Mouse (Mus musculus) thymus, postnatal 4 days (tissue): ENCODE results near the gene BC030499.
A peak's percentile ranks its signal among the peaks of the same experiment; 100 is the strongest.

Source experiments
- DNase-seq: peaks from one replicate; pipeline ENCODE4 v3.0.0; 2021

BC030499 gene

DNA sequence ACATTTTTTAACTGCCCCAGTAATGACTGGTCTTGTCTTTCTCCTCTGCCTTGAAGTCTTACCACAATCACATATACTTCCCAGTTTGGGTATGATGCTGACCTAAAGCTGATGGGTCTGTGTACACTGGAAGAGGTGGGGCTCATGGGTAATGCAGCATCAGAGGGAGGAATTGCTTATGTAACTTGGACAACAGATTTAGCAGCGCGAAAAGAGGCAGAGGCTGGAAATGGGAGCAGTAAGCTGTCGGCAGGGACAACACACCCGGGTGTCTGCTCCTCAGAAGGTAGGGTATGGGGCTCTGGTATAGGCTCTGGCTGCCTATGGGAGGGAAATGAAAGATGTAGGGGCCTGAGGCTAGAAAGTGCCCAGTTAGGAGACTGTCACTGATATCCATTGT, at the start of gene BC030499:
TSS of gene BC030499 (plus strand) at position 188 of the 400 bp plus-strand sequence.
- no peak for DNase-seq

DNA sequence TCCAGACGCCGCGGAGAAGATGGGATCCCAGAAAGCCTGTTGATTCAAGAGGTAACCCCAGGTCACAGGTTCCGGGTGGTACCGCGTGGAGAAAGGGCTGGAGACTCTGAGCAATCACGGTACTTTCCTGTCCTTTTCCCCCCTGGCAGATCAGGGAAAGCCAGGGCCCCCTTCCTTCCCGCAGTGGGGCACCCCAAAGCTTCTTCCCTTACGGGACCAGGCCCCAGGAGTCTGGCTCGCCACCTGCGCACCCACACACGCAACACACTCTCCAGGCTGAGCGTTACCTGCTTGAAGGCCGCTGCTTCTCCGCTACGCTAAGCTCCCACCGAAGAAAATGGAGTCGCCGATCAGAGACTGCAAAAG, 45.4 kb upstream of the BC030499 start:
- DNase-seq: no peak

DNA sequence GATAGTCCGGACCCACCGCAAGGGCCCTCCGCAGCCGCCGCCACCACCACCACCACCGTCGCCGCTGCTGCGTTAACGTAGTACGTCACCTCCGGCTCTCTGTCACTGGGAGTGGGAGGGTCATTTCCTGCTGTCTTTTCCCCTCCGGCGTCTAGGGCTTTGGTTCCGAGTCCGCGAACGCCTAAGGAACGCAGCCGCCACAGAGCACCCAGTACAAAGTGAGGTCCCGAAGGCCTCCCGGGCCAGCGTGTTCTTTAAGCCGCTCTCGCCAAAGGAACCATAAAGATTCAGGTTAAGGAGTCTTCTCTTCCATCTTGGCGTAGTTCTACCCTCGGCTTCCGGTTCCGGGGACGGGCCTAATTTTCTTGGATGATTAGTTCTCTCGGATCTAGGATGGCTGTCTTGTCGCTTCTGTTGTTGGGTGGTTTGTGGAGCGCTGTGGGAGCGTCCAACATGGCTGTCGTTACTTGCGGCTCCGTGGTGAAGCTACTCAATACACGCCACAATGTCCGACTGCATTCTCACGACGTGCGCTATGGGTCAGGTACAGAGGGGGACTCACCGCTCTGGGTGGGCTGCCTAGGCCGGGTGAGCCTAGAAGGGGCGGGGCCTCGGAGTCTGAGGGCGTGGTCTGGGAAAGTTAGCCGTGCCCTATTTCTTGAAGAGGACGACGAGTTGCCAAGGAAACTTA, 44.9 kb upstream of the BC030499 start, which contains the start of the genes Sdf2 and Supt6:
TSS of gene Sdf2 (plus strand) at position 120 of the 691 bp plus-strand sequence.
TSS of gene Supt6 (minus strand) at position 361 of the 691 bp plus-strand sequence.
- peak; percentile 93 for DNase-seq

DNA sequence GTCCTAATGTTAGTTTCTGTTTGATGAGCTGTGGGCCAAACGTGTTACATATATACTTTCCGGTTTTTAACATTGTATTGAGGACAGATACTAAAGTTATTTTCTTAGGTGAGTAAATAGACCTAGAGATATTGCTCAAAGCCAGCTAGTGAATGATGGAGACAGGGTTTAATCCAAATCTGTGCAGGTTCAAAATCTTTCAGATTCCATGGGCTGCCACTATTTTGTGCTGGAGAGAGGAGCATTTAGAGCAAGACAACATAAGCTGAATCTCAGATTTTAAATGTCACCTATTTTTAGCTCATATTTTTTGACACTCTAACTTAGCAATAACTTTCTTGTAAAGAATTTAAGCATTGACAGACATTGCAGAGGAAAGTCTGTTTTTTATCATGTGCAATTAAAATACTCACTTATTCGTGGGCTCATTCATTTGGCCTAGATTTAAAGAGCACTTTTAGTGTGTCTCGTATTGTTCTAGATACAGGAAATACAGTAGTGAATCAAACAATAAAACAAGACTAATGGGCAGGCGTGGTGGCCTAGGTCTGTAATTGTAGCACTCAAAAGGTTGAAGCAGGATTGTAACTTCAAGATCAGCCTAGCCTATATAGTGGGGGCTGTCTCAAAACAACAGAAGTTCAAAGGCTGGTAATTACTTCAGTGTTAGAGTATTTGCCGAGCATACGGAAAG, 44.2 kb upstream of the BC030499 start:
- DNase-seq: no peak

DNA sequence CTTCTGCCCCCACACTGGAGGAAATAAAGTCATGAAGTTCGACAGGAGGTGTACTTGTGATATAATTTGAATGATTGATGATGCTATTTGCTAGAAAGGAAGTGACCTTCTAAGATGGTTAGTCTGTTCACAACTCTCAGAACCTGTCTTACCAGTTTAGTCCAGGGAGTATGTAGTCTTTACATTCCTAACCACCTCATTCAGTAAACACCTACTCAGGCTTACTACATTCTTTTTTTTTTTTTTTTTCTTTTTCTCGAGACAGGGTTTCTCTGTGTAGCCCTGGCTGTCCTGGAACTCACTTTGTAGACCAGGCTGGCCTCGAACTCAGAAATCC, 43.7 kb upstream of the BC030499 start:
- no peak for DNase-seq

DNA sequence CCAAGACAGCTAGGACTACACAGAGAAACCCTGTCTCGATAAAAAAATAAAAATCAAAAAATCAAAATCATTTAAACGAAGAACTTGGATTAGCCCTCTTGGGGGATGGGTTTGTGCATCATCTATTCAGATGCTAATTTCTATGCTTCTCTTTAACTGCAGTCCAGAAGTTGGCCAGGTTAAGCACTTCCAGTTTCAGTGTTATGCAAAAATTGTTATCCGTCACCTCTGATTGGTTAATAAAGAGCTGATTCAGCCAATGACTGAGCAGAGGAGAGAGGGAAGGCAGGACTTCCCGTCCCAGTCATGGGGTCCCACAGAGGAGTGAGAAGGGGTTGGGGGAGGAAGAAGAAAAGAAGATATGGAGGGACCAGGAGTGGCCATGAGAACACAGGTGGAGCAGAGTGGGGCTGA, 42.9 kb upstream of the BC030499 start:
- no peak for DNase-seq

DNA sequence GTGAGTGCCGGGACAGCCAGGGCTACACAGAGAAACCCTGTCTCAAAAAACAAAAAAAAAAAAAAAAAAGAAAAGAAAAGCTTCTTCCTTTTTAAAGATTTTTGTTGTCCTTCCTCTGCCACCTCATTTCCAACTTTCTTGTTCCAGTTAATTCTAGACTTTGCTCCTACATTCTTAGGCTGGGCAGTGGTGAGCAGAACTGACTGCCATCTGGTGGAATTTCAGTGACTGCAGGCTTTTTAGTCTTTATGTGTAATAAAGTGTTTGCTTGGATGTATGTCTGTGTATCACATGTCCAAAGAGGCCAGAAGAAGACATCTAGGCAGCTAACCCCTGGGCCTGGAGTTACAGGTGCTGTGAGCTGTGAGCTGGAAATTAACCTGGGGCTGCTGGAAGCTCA, 34.0 kb upstream of the BC030499 start:
- DNase-seq: no peak

DNA sequence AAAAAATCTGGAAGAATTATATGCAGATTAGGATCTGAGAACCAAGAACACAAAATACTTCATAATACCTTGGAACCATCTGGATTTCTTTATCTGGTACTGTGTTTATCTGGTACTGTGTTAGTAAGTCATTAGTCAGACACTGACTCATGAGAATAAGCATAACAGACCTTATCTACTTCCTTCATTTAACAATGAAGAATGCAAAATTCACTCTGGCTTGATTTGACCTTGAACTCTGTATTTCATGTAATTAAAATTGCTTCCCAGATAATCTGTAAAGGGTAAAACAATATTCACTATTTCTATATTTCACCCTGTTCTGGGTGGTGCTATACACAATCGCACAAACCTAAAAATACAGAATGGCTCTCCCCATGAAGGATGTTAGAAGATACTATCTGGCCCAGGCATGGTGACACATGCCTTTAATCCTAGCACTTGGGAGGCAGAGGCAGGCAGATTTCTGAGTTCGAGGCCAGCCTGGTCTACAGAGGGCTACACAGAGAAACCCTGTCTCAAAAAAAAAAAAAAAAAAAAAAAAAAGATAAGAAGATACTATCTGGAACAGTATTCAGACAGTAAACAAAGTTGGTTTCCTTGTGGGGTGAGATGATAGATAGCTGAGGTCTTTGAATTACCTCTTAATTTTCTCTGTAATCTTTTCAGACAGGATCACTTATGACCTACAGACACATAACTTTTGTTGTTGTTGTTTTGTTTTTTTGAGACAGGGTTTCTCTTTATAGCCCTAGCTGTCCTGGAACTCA, 30.0 kb upstream of the BC030499 start:
- DNase-seq: no peak

DNA sequence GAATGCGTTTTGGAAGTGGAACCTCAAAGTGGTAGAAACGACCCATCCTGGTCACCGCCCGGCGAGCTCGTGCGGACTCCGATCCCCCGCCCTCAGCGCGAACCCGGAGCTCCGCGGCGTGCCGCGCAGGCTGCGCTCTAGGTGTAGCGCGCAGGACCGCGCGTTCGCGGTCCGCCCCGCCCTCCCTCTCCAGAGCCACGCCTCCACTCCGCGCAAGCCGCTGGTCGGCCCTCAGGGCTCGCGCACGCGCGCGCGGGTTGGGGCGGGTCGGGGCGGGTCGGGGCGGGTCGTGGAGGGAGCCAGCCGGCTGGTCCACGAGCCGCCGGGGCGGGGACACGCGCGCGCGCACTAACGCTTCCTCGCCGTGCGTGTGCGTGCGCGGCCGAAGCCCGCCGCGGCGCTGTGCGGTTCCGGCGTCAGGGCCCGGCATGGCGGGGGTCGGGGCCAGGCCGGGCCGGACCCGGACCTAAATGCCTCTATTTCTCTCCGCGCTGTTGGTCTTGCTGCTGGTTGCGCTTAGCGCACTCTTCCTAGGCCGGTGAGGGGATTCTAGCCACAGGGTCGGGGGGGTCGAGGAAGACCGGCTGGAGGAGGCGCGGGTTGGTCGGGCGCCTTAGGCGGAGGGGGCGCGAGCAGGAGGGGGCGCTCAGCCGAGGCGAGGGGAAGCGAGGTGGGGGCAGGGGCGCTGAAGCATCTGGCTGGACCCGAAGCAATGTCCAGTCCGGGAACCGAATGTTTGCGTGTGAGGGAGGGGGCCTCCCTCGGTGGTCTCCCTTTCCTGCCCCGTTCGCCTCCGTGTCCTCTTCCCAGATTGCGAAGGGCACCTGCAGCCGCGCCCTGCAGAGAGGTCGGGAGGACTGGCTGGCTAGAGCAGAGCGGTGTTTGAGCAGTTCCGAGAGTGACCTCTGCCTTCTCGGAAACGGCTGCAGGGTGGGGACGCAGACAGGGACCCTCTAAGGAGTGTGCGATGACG, 29.0 kb upstream of the BC030499 start, which contains the start of gene 2610507B11Rik:
TSS of gene 2610507B11Rik (plus strand) at position 373 of the 973 bp plus-strand sequence.
- DNase-seq: peak; percentile 98

DNA sequence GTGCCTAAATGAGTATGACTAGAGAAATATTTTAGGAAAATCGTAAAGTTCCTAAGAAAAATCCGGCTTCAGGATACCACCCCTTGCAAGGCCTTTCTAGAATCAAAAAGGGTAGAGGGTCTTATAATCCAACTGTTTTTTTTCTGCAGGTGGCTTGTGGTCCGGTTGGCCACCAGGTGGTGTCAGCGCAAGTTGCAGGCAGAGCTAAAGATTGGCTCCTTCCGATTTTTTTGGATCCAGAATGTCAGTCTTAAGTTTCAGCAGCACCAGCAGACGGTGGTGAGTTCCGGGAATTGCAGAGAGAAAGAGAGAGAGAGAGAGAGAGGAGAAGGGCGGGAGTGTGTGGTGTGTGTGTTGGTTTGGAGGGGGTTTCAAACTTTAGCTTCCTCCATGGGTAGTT, 28.1 kb upstream of the BC030499 start:
- DNase-seq: peak; percentile 83

DNA sequence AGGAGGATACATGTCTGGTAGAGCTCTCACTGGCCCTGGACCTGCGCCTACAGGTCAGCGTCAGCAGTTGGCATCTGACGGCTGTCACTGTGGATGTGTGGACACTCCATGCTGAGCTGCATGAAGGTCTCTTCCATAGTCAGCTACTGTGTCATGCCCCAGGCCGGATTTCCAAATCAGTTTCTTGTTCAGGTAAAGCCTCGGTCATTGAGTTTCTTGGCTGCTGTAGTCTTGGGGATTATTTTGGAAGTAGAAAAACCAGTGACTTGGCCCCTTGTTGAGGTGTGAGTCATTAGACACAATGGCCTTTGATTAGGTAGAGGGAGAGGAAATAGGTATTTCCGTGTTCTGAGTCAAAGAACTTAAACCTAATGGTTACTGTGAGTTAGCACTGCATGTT, 25.1 kb upstream of the BC030499 start:
- DNase-seq: no peak

DNA sequence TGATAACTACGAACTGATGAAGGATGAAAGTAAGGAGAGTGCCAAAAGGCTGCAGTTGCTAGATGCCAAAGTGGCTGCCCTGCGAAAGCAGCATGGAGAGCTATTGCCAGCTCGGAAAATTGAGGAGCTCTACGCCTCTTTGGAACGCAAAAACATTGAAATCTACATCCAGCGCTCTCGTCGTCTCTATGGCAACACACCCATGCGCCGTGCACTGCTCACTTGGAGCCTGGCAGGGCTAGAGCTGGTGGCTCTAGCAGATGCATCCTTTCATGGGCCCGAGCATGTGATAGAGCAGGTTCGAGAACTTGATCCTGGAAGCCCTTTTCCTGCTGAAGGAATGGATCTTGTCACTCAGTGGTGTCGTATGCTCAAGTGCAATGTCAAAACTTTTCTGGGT, 18.7 kb upstream of the BC030499 start:
- no peak for DNase-seq

DNA sequence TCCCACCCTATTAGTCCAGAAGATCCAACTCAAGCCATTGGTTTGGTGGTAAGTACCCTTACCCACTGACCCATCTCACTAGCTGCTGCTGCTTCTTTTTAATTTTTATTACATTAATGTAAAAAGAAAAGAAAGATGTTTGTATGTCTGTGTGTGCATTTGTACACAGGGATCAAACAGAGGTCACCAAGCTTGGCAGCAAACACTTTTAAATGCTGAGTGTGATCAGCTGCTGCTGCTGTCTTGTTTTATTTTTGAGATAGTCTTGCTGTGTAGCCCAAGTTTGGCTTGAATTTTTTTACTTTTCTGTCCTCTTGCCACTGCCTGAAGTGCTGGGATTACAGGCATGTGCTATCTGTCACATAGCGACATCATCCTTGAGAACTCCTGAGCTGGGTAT, 15.0 kb upstream of the BC030499 start:
- DNase-seq: no peak

DNA sequence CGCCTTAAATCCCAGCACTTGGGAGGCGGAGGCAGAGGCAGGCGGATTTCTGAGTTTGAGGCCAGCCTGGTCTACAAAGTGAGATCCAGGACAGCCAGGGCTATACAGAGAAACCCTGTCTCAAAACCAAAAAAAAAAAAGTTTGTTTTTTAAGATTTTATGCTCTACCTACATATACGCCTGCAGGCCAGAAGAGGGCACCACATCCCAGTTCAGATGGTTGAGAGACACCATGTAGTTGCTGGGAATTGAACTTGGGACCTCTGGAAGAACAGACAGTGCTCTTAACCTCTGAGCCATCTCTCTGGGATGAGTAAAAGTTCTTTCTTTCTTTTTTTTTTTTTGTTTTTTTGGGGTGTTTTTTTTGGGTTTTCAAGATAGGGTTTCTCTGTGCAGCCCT, 14.5 kb upstream of the BC030499 start:
- DNase-seq: peak; percentile 59

DNA sequence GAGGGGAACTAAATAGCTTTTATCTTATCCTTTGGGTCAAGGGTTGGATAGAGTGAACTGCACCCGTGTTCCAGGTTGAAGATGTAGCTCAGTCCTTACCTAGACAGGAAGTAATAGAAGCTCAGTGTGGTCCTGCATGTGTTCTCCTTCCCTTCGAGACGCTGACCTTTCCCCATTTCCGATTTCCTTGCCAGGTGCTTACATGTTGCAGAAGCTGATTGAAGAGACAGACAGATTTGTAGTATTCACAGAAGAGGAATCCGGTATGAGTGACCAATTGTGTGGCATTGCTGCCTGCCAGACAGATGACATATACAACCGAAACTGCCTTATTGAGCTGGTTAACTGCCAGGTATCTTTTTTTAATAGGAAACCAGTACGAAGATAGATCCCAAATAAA, 11.8 kb upstream of the BC030499 start:
- no peak for DNase-seq

DNA sequence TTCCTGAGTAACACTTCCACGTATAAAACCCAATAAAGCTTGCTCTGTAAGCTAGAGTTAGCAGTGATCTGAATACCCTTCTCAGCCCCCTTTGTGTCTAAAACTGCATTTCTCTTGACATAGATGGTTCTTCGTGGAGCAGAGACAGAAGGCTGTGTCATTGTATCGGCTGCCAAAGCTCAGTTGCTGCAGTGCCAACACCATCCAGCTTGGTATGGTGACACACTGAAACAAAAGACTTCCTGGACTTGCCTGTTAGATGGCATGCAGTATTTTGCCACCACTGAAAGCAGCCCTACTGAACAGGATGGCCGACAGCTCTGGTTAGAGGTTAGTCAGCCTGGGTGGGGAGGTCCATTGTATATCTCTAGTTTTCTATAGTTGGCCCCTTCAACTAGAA, 11.1 kb upstream of the BC030499 start:
- DNase-seq: no peak

DNA sequence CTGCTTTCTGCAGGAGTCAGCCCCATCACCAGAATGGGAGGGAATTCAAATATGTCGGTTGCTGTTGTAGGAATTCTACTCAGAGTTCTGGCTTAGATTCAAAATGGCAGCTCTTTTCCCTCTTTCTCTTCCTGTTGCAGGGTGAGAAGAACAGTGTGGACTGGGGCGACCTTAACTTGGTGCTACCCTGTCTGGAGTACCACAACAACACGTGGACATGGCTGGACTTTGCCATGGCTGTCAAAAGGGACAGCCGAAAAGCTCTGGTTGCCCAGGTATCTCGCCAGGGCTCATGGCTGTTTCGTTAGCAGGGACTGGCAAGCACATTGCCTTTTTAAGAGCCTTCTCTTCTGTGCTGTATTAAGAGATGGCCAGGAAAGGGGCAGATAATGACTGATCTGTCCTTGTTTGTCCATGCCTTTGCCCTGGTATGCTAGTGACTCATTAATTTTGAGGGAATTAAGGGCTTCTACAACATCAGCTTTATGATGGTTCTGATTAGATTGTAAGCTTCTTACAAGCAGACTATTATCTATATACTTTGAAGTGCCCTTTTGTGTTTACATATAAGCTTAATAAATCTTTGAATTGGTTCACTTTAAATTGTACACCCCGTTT, 1.4 kb upstream of the BC030499 start:
- DNase-seq: no peak

DNA sequence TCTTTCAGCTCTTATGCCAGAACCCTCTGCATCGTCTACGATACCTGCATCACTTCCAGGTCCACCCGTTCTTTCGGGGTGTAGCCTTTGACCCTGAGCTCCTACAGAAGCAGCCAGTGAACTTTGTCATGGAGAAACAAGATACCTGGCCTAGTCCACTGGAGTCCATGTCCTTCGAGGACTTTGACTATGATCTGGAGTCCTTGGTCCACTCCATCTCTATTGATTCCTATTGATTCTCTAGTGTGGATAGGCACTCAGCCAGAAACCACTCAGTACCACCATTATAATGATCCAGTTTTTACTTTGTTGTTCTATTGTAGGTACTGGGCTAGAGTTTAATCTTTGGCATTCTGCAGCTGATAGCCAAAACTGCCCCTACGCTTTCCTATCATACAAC, 3.9 kb downstream of the BC030499 start:
- DNase-seq: no peak

DNA sequence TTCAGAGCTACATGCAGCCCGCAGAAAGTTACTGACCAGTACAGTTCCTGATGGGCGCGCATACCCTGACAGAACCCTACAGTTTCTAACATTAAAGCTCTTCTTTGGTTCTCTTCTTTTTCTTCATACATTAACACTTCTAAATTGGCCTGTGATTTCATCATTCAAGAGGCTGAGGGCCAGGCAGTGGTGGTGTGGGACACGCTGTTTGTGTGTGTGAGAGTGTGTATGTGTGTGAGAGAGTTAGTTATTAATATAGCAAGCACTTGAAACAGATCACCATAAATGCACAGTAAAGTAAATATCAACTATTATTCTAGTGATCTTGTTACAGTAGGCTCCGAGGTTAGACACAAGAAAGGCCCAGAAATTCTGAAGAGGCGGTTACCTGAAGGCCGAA, 10.3 kb downstream of the BC030499 start:
- DNase-seq: no peak

DNA sequence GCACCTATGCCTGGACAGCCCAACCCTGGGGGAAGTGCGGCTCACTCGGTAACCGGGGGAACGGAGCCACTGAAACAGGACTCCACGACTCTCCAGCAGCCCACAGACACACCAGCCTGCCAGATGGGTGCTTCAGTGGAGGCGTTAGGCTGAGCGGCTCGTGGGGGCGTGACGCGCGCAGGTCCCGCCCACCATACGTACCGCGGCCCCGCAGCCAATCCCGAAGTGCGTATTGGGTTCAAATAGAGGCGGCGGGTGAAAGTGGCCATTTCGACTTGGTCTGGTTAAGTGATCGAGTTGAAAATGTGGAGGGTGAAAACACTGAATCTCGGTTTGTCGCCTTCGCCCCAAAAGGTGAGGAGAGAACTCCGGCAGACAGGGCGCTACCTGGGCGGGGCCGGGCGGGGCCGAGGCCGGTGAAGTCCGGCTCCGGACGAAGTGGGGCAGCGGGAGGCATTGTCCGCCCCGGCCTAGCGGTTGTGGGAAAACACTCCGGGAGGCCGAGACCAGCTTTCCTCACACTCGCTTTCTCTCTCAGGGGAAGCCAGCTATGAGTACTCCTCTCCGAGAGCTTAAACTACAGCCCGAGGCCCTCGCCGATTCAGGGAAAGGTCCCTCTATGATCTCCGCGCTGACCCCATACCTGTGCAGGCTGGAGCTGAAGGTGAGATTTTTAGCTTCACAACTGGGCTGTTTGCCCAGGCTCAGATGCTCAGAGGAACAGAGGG, 10.9 kb downstream of the BC030499 start, which contains the start of gene Spag5:
TSS of gene Spag5 (plus strand) at position 173 of the 728 bp plus-strand sequence.
- DNase-seq: peak; percentile 93

DNA sequence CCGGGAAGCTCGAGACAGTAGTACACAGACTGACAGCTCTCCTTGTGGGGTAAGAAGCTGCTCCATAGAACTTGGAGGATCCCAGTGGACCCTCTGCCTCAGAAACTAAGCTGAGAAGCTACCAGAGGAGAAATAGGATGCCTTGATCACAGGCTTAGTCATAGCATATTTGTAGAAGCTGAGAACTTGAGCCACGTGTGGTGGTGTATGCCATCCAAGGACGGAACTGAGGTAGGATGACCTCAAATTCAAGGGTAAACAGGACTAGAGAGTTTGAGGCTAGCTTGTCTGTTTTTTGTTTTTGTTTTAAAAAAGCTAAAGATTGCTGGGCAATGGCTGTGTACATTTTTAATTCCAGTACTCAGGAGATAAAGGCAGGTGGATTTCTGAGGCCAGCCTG, 14.6 kb downstream of the BC030499 start:
- DNase-seq: no peak
